Mouse (Mus musculus) kidney, postnatal 36 days (tissue): ENCODE measurements around the gene Spdye4b.

Experiments
- DNase-seq, 2 experiments: peaks; one replicate each; pipeline ENCODE4 v3.0.0; 2021 to 2022; ENCODE audit warnings: mixed read lengths in 2 of 2

Spdye4b gene

GRCm38 (mm10) chr5:143220996-143221395 is 40.2 kb downstream of the Spdye4b start:
- no peak for DNase-seq

- DNase-seq, result no peak
These were observed 41.5 kb downstream of the Spdye4b start for GRCm38 (mm10) chr5:143222287-143222686.

DNA sequence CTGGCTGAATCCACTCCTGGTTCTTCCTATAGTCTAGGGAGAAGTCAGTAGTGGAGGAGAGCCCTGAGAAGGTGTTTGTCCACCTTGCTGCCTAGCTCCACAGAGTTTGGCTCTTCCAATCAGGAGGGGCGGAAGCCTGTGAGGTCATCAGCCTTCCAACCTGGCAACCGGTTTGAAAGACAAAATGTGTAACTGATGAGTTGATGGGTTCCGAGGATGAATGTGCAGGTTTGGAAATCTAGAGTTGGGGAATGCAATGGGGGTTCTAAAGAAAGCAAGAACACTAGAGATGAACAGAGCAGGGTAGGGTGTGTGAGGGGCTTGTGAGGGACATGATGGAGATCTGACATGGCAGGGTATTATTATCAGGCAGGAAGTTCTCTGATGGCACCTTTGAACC is 46.0 kb downstream of the Spdye4b start, which contains the start of gene Spdye4a:
Spdye4a (minus strand) TSS at position 101 of the 400 bp plus-strand sequence.
- no peak for DNase-seq

- peak; percentile 95 to 97 for DNase-seq
These were observed 54.3 kb downstream of the Spdye4b start, which contains the start of gene Zfp12 for GRCm38 (mm10) chr5:143235028-143235693. Zfp12 (plus strand) TSS chr5:143235163.

DNA sequence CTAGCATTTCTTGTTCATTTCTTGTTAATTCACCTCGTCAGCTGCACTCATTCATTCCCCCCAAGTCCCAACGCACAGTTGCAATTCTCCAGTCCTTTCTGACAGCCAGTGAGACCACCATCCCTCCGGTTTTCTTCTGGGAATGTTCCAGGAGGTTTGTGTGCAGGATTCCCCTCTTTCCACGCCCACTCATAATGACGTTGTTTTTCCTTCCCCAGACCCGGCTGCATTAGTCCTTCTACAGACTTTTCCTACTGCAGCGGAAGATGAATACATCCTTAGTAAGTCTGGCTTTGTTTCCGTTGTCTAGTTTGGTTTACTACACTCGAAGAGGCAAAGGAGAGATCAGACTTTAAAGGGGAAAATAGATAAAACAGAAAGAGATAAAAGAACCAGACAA is 55.2 kb downstream of the Spdye4b start:
- no peak for DNase-seq

DNA sequence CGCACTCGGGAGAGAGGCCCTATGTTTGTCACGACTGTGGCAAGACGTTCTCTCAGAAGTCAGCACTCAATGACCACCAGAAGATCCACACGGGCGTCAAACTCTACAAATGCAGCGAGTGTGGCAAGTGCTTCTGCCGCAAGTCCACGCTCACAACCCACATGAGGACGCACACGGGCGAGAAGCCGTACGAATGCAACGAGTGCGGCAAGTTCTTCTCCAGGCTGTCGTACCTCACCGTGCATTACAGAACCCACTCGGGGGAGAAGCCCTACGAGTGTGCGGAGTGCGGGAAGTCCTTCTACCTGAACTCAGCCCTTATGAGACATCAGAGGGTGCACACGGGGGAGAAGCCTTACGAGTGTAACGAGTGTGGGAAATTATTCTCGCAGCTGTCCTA is 64.1 kb downstream of the Spdye4b start:
- no peak for DNase-seq

GRCm38 (mm10) chr5:143252039-143252438 is 71.2 kb downstream of the Spdye4b start:
- no peak for DNase-seq

GRCm38 (mm10) chr5:143252791-143253185 is 72.0 kb downstream of the Spdye4b start:
- DNase-seq, result peak in 1 of 2 experiments; percentile 6

- DNase-seq, result peak in 1 of 2 experiments; percentile 24
These were observed 72.5 kb downstream of the Spdye4b start for GRCm38 (mm10) chr5:143253186-143253880.

- DNase-seq, result peak in 1 of 2 experiments; percentile 9
These were observed 73.2 kb downstream of the Spdye4b start for GRCm38 (mm10) chr5:143253881-143254486.
